Mouse (Mus musculus): Measurements from ENCODE around the gene Gm11487.
"Not testable (repeated sequence)": the region's sequence is repeated elsewhere in the genome, so short reads cannot be mapped to it uniquely, and the experiment has no call there.

The Gm11487 gene

DNA sequence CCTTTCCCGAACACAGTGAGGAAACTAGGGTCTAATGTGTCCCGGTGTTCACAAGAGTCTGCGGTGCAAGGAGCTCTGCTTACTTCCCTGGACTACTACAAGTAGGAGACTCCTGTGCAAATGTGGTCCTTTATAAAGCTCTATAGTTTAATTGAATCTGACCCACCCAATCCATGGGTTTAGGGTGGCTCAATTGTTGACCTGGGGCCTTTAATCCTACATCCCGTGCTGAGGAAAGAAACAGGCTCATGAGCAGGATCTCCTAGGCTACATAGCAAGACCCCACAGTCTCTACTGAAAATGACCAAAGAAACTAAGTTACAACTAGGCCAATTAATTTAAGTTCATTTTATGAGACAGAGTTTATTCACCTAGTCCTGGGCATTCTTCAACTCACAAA is at the start of gene Gm11487:
TSS of gene Gm11487 (minus strand) at position 101 of the 400 bp plus-strand sequence.
- not testable (repeated sequence) for DNase-seq (ENCODE audit: low read depth)

DNA sequence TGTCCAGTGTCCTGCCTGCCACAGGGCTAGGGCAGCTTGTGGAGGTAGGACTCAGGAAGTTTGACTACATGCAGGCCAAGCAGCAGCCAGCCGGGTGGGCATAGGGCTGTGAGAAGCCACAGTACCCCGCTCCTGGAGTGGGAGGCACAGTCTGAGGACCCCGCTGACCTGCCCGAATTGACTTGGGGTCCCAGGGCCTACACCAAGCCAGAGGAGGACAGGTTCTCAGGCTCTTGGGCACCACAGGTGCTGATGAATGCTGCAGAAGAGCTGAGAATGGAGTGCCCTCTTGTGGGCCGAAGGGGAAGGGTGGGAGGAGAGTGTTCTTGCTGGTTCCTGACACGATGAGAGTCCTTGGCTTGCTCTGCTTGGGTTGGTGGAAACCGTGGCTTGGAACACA is 39.8 kb upstream of the Gm11487 start:
- DNase-seq (ENCODE audit: low read depth), result no peak

DNA sequence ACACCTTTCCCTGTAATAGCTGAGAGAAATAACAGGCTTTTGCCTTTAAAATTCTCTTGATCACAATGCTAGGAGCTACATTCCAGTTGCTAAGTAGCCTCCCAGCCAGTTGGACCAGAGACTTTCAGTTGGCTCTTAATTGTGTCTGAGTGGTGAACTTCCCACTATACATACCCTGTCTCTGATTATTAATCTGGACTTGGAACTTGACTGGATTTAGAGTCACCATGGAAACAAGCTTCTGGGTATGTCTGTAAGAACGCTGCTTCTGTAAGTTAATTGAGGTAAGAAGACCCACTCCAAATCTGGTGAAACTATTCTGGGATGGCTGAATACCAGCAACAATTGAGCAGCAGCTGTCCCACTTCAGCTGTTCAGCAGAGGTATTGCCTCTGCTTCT is 37.7 kb upstream of the Gm11487 start:
- DNase-seq (ENCODE audit: low read depth), result no peak

DNA sequence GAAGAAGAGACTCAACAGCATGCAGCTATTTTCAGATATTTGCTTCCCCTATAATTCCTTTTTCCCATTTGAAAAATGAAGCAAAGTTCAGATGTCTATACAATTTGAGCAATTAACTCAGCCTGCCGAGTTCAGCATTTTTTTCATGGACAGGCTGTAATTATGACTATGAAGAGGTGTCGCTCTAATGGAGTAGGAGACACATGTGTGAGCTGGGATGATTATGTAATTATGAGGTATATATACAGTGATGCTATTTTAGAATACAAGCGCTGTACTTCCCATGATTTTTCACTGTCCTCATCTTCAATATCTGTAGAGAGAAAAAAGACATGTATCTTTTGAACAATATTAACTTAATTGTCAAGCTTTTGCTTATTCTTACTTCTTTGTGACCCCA is 21.0 kb upstream of the Gm11487 start:
- no peak for DNase-seq (ENCODE audit: low read depth)

DNA sequence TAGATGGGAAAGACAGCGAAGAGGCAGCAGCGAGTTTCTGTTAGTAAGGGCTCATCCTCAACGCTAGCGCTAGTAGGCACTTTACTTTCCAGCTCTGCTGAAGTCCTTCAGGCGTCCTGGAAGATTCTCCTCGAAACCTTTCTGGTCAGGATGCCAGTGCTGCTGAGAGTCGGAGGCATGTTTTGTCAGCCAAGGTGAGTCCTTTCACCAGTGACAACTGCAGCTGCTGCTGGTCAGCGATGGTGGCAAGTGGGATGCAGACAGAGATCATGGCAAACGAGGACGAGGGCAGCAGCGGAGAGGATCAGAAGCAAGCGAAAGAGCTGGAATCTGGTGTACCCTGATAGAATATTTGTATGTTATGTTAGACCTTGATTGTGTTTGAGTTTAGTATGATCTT is 18.2 kb upstream of the Gm11487 start:
- DNase-seq (ENCODE audit: low read depth), result no peak

DNA sequence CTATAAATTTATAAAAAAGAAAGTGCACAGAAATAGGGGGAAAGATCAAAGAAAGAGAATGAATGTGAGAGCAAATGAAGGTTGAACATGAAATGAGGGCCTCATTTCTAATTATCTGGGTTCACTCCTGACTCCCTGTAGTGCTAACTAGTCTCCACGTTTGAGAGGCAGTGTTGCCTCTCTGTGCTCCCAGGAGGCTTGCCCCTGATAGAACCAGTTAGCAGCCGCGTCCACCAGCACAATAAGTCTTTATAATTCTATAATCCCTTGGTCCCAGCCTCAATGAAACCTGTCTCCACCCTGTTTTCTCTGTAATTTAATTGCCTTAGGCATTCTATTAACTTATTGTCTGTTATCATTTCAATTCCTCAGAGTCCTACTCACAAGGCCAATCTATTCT is 38.3 kb downstream of the Gm11487 start:
- no peak for DNase-seq (ENCODE audit: low read depth)
